Mouse (Mus musculus) erythroblast, embryonic 14.5 days (primary cell): ENCODE results near the gene Cst12. TPM values are rescaled to one million over a fixed set of nuclear protein-coding genes. Genes with fewer than 3 reads are reported as not detected.
"Not testable (repeated sequence)": the region's sequence is repeated elsewhere in the genome, so short reads cannot be mapped to it uniquely, and the experiment has no call there.

ENCODE experiments used
- H3K27me3 ChIP-seq: 2 replicates; pipeline ENCODE4 v1.6.1; 2012; ENCODE audit warnings: inconsistent platforms; ENCODE audit not compliant: control insufficient read depth
- H3K36me3 ChIP-seq: 2 replicates; pipeline ENCODE4 v1.6.1; 2012; ENCODE audit warnings: mild to moderate bottlenecking, inconsistent platforms; ENCODE audit not compliant: control insufficient read depth
- H3K4me1 ChIP-seq: 2 replicates; pipeline ENCODE4 v1.6.1; 2012; ENCODE audit warnings: inconsistent platforms; ENCODE audit not compliant: control insufficient read depth
- H3K4me3 ChIP-seq: replicated peaks from 2 replicates; pipeline ENCODE3; 2012; ENCODE audit warnings: moderate library complexity, mild to moderate bottlenecking, inconsistent platforms
- H3K9me3 ChIP-seq: 2 replicates; pipeline ENCODE4 v1.6.1; 2012; ENCODE audit warnings: low read length, inconsistent platforms, mixed read lengths; ENCODE audit not compliant: control insufficient read depth
- GATA1 ChIP-seq: IDR thresholded peaks from 2 replicates; pipeline ENCODE4 v1.6.1; 2012; ENCODE audit warnings: low read length, inconsistent platforms, mixed read lengths
- TAL1 ChIP-seq: IDR thresholded peaks from 3 replicates; pipeline ENCODE4 v1.6.1; 2012; ENCODE audit warnings: low read length, inconsistent platforms, mixed read lengths
- polyA plus RNA-seq: library from polyadenylated mRNA; stranded (reverse); fragments of >175 nt; gene quantifications from 2 replicates; pipeline ENCODE4 v1.2.3, GENCODE M21; 2012

Gene Cst12
- polyA plus RNA-seq, result not detected in 2 replicates

DNA sequence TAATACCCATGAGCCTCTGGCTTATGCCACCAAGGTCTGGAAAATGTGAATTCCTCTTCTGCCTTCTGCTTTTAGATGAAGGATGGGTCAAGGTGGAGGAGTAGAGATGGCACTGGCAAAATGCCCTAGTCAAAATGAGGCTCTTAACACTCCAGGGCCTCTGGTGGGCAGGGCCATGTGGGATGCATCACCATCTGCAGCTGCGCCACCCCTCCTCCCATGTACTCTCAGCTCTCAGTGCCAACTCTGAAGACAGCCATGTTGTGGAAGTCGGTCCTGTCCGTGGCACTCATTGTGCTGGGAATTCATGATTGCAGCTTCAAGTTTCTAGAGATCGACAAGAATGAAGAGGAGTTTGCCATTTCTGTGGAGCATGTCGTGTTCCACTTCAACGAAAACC is at the start of gene Cst12:
Gene Cst12 (plus strand): TSS at position 220 of the 400 bp plus-strand sequence.
- Histone ChIP-seq H3K4me1 (no peaks in the 10 kb centered on the region), H3K27me3 (no peaks in the 10 kb centered on the region), H3K4me3 (no peak within 1 kb of the TSS), H3K36me3 (no peaks in the 10 kb centered on the region), H3K9me3 (peaks cover 3% of the 10 kb centered on the region)
- TF ChIP-seq GATA1 (no peak), TAL1 (no peak)

DNA sequence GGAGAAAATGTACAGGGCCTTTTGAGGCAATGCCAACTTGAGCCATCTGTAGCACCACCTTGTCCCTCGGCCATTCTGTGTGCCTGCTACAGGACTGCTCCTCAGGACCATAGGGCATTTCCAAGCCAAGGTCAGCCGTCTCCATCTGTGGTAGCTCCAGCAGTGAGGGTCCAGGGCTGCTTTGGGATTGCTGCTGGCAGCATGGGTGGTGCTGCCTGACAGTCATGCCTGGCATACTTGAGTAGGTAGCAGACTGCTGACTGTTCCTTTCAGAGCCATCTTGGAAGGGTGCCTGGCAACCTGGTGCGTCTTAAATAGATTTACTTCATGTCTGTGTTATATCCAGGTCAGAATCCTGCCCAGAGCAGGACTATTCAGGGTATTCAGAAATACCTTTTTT is 46.2 kb upstream of the Cst12 start:
- Histone ChIP-seq H3K27me3 (no peaks in the 10 kb centered on the region), H3K4me1 (no peaks in the 10 kb centered on the region), H3K9me3 (no peaks in the 10 kb centered on the region), H3K4me3 (no peak overlapping the region), H3K36me3 (no peaks in the 10 kb centered on the region)
- TF ChIP-seq GATA1, result no peak
- no peak for TF ChIP-seq TAL1

DNA sequence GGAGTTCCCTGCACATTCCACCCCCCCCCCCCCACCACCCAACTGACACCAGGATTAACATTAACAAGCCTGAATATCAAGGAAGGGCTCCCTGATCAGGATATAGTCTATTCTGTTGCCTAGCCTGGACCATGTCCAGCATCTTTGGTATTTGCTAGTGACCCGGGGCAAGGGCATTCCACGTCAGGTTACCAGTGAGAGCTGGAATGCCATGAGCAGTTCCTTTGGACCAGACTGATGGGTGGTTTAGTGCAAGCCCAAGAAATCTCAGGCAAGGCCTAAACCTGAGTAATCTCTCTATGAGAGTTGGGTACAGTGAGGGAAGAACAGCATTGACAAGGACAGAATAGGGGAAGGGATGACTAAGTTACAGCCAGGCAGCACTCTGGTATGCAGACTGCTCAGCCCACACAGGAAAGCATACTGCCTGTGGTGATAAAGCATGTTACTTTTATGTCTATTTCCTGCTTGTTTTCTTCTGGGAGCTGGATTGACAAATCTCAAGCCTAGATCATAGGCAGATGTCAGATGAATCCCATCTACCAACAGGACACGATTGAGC is 45.2 kb upstream of the Cst12 start:
- H3K36me3 ChIP-seq, result no peaks in the 10 kb centered on the region
- no peaks in the 10 kb centered on the region for H3K4me1 ChIP-seq
- H3K9me3 ChIP-seq, result no peaks in the 10 kb centered on the region
- TF ChIP-seq GATA1 (no peak), TAL1 (no peak)
- H3K27me3 ChIP-seq, result no peaks in the 10 kb centered on the region
- H3K4me3 ChIP-seq, result no peak overlapping the region

DNA sequence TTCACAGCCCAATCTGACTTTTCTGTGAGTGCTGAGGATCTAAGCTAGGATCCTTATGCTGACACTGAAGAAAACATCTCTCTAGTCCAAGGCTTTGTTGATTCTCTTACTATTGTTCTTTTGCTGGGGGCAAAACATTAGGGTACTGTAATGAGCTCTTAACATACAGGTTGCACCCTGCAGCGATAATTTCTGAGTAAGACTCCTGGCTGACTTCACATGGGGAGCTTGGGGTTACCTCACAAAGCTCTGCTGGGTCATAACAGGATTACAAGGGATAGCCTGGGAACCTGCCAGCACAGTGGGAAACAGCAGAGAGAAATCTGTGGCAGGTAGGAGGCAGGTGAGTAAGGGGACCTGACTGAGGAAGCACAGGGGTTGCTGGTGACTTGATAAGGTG is 39.1 kb upstream of the Cst12 start, which contains the start of gene Cstl1:
Gene Cstl1 (plus strand): TSS at position 301 of the 400 bp plus-strand sequence.
- Histone ChIP-seq H3K36me3 (no peaks in the 10 kb centered on the region), H3K9me3 (no peaks in the 10 kb centered on the region), H3K4me1 (peaks cover 2% of the 10 kb centered on the region; the same call in 1 of the 2 replicates), H3K27me3 (no peaks in the 10 kb centered on the region), H3K4me3 (no peak within 1 kb of the TSS)
- TF ChIP-seq GATA1 (no peak), TAL1 (no peak)

DNA sequence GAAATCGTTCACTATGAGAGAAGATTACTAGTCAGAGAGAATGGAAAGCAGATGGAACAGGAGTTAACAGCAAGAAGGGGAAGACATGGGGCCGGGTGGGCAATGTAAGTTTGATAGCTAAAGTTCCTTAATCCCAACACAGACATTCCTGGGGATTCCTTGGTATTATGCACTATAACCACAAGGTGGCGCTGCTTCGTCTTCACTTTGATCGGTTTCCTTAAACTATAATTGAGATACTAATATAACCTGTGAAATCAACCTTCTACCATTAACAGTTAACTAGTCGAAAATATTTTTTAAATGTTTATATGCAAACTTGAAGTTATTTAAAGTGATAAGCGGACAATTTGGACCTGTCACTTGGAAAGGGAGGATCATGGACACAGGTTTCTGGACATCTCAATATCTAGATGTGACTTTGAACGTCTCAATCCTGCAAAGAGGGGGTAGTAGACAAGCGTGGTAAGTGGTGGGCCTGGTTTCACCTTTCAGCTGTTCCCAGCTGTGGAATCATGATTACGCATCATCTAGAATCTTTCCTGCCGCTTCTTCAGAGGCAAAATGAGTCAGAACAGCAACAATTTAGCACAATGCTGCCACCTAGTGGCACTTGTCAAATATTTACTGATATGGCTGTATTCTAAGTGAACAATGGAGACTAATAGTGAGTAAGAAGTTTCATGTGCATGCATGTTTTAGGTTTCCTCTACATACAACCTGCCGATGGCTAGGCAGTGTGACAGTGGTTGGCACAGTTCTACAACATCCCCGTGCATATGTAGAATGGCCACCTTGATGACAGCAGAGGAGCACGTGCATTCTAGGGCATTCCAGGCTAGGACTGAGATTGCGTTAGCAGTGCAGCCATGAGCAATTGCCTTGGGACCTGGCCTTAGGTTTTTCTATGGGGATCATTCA is 37.0 kb upstream of the Cst12 start:
- no peaks in the 10 kb centered on the region for H3K36me3 ChIP-seq
- H3K27me3 ChIP-seq, result no peaks in the 10 kb centered on the region
- H3K9me3 ChIP-seq, result no peaks in the 10 kb centered on the region
- TF ChIP-seq GATA1 (no peak), TAL1 (no peak)
- H3K4me3 ChIP-seq, result peak overlapping the region; percentile 25
- H3K4me1 ChIP-seq, result peaks cover 2% of the 10 kb centered on the region; the same call in 1 of the 2 replicates

DNA sequence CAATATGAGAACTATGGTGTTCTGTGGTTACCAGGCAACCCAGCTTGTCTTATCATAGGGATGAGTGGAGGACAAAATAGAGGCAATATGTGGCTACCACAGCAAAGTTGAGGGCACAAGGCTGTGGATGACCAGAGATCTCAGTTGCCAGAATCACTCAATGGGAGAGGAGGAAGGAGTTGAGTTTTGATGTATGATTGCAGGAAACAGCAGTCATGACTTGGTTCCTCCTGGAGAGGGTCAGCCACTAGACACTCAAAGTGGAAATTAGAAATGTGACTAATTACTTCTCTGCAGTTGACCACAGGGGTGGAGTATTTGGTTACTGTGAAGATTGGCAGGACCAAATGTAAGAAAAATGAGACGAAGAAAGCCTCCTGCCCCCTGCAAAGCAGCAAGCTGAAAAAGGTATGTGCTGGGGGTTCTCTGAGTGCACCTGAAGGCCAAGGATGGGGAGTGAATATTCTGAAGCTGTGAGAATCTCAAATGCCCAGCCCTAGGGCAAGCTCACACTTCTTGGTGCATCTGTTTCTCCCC is 34.8 kb upstream of the Cst12 start:
- Histone ChIP-seq H3K4me3 (no peak overlapping the region), H3K36me3 (no peaks in the 10 kb centered on the region), H3K9me3 (no peaks in the 10 kb centered on the region), H3K27me3 (no peaks in the 10 kb centered on the region), H3K4me1 (peaks cover 2% of the 10 kb centered on the region; the same call in 1 of the 2 replicates)
- no peak for TF ChIP-seq GATA1
- no peak for TF ChIP-seq TAL1

DNA sequence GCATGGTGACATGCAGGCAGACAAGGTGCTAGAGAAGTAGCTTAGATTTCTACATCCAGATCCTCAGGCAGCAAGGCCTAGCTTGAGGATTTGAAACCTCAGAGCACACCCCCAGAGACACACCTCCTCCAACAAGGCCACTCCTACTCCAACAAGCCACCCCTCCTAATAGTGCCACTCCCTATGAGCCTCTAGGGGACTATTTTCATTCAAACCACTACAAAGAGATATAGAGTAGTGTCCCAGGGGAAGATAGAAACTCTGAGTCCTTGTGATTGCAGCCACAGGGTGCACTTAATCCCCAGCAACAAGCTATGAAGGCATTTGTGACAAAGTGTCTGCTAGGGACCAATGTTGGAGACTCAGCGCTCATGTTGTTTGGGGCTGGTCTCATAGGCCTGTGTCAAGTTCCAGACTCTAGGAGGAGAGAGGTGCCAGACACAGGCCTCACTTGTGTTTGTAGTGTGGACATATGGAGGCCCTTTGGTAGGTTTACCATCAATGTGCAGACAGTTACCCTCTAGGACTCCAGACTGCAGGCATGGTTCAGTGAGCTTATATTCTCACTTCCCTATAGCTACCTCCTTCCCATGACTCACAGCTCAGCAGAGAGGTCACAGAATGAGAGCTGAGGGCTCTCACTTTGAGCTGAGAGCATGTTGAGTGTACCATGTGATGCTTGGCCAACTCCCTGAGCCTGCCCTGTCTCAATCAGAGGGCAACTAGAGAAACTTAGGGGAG is 25.3 kb upstream of the Cst12 start:
- H3K36me3 ChIP-seq, result no peaks in the 10 kb centered on the region
- H3K4me1 ChIP-seq, result no peaks in the 10 kb centered on the region
- TF ChIP-seq TAL1, result no peak
- TF ChIP-seq GATA1, result no peak
- no peaks in the 10 kb centered on the region for H3K9me3 ChIP-seq
- no peak overlapping the region for H3K4me3 ChIP-seq
- H3K27me3 ChIP-seq, result no peaks in the 10 kb centered on the region

DNA sequence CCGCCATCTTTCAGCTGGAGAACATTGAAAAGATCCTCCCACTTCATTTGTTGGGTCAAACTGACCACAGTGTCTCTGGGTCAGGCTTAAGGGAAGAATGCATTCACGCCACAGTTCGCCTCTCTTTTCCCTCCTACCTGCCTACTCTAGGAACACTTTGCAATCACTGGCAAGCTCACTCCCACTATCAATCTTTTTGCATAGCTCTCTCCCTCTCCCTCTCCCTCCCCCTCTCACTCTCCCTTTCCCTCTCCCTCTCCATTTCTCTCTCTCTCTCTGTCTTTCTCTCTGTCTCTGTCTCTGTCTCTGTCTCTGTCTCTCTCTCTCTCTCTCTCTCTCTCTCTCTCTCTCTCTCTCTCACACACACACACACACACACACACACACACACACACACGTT is 17.8 kb upstream of the Cst12 start, which contains the start of gene Cst11:
Gene Cst11 (minus strand): TSS at position 101 of the 400 bp plus-strand sequence.
- H3K4me3 ChIP-seq, H3K4me1 ChIP-seq, H3K27me3 ChIP-seq, H3K36me3 ChIP-seq, H3K9me3 ChIP-seq: not testable (repeated sequence)

DNA sequence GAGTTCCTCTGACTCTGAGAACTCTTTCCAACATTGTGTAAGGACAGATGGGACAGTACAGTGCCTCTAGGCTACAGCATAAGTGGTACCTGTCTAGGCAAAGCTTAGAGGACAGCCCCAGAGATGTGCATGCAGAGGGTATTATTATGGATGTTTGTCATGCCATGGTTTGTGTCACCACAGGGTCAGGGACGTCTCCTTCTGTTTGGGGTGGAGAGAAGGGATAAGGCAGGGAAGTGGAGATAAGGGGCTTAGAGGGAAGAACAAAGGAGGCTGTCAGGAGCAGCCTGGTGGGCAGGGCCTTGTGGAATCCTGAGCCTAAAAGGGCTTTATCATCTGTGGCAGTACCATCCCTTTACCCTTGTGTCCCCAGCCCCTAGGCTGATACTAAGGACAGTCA is 7.5 kb upstream of the Cst12 start, which contains the start of gene 8030411F24Rik:
Gene 8030411F24Rik (plus strand): TSS at position 301 of the 400 bp plus-strand sequence.
- Histone ChIP-seq H3K27me3 (no peaks in the 10 kb centered on the region), H3K4me3 (no peak within 1 kb of the TSS), H3K36me3 (no peaks in the 10 kb centered on the region), H3K9me3 (no peaks in the 10 kb centered on the region), H3K4me1 (no peaks in the 10 kb centered on the region)
- TF ChIP-seq TAL1 (no peak), GATA1 (no peak)
